Mouse (Mus musculus): ENCODE measurements around the gene Serpini2.

DNA sequence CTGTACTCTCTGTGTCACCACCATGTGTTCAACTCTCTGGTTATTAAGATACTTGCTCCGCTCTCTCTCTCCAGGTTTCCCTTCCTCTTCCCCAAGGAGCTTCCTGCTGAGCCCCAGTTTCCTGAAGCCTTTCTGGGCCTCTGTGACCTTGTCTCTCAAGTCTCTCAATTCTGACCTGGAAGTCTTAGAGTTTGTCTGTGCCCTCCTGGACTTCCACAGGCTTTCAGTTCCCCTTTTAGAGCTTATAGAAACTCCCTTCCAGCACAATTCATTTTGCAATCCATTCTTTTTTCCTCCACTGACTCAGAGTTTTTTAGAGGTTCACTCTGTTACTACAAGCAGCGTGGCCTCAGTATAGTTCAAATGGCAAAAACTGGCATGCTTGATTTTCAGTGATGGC lies 23.4 kb upstream of the Serpini2 start:
- TF ChIP-seq CTCF (IDR thresholded peaks at IDR 0.05; ENCODE audit: borderline replicate concordance, extremely low read depth, insufficient read depth, insufficient read length): no peak
- no peak for TF ChIP-seq POLR2A (IDR thresholded peaks at IDR 0.05; ENCODE audit: borderline replicate concordance, extremely low read depth, insufficient read depth, insufficient read length, poor library complexity, severe bottlenecking)

Data from brain, embryonic 14.5 days (tissue).